Mouse (Mus musculus): ENCODE measurements around the gene Plppr4. TPM values are rescaled to one million over a fixed set of nuclear protein-coding genes. Genes with fewer than 3 reads are reported as not detected.
A peak's percentile ranks its signal among the peaks of the same experiment; 100 is the strongest.

Plppr4 gene
- total and polyA plus RNA-seq, 3 experiments = 0.10 to 0.18 (median 0.16) TPM

GRCm38 (mm10) chr3:117319671-117320070 lies 41.0 kb downstream of the Plppr4 start:
- intact Hi-C loops (cut with DNase I) = no loop called here
- H3K36me3 ChIP-seq (ENCODE audit: control insufficient read depth, insufficient read depth, low read length) = no peaks in the 10 kb centered on the region
- H3K79me2 ChIP-seq (replicated peaks; ENCODE audit: control insufficient read depth, insufficient read depth, low read length) = no peaks in the 10 kb centered on the region
- 59% methylated on average over 3 of the region's 3 CpGs for WGBS
- no peak overlapping the region for H3K9ac ChIP-seq (ENCODE audit: low read depth, low read length)
- H3K27me3 ChIP-seq (ENCODE audit: control insufficient read depth, insufficient read depth, low read length) = no peaks in the 10 kb centered on the region
- no peaks in the 10 kb centered on the region for H3K4me1 ChIP-seq (ENCODE audit: control insufficient read depth, insufficient read depth, low read length)
- DNase-seq = peak in 1 of 2 experiments; percentile 8
- no peak overlapping the region for H3K27ac ChIP-seq
- no peak overlapping the region for H3K4me3 ChIP-seq
- TF ChIP-seq EP300 (IDR thresholded peaks at IDR 0.05; ENCODE audit: insufficient read depth, low read depth, low read length) = no peak
- no peak for TF ChIP-seq POLR2A (IDR thresholded peaks at IDR 0.05; ENCODE audit: insufficient read depth, low read depth, low read length)
- no peak for TF ChIP-seq CTCF (IDR thresholded peaks at IDR 0.05)

- Histone ChIP-seq H3K9ac (ENCODE audit: low read depth, low read length) (no peak overlapping the region), H3K27me3 (ENCODE audit: control insufficient read depth, insufficient read depth, low read length) (no peaks in the 10 kb centered on the region)
Measured at GRCm38 (mm10) chr3:117313339-117313738, 47.3 kb downstream of the Plppr4 start.

GRCm38 (mm10) chr3:117312097-117312496 lies 48.6 kb downstream of the Plppr4 start:
- Histone ChIP-seq H3K79me2 (replicated peaks; ENCODE audit: control insufficient read depth, insufficient read depth, low read length) (no peaks in the 10 kb centered on the region), H3K27me3 (ENCODE audit: control insufficient read depth, insufficient read depth, low read length) (no peaks in the 10 kb centered on the region), H3K4me3 (no peak overlapping the region), H3K9ac (ENCODE audit: low read depth, low read length) (no peak overlapping the region), H3K4me1 (ENCODE audit: control insufficient read depth, insufficient read depth, low read length) (no peaks in the 10 kb centered on the region), H3K36me3 (ENCODE audit: control insufficient read depth, insufficient read depth, low read length) (no peaks in the 10 kb centered on the region), H3K27ac (no peak overlapping the region)
- WGBS = 88% methylated on average over 7 of the region's 7 CpGs
- DNase-seq = no peak
- intact Hi-C loops (cut with DNase I) = no loop called here
- no peak for TF ChIP-seq CTCF (IDR thresholded peaks at IDR 0.05)
- no peak for TF ChIP-seq POLR2A (IDR thresholded peaks at IDR 0.05; ENCODE audit: insufficient read depth, low read depth, low read length)
- no peak for TF ChIP-seq EP300 (IDR thresholded peaks at IDR 0.05; ENCODE audit: insufficient read depth, low read depth, low read length)

More at GRCm38 (mm10) chr3:117313339-117313738, 47.3 kb downstream of the Plppr4 start:
- no peak overlapping the region for H3K4me3 ChIP-seq
- no peak overlapping the region for H3K27ac ChIP-seq
- intact Hi-C loops (cut with DNase I) = no loop called here
- 90% methylated on average over 4 of the region's 4 CpGs for WGBS
- TF ChIP-seq POLR2A (IDR thresholded peaks at IDR 0.05; ENCODE audit: insufficient read depth, low read depth, low read length) (no peak), CTCF (IDR thresholded peaks at IDR 0.05) (no peak), EP300 (IDR thresholded peaks at IDR 0.05; ENCODE audit: insufficient read depth, low read depth, low read length) (no peak)
- no peaks in the 10 kb centered on the region for H3K4me1 ChIP-seq (ENCODE audit: control insufficient read depth, insufficient read depth, low read length)
- H3K79me2 ChIP-seq (replicated peaks; ENCODE audit: control insufficient read depth, insufficient read depth, low read length) = no peaks in the 10 kb centered on the region
- DNase-seq = no peak
- H3K36me3 ChIP-seq (ENCODE audit: control insufficient read depth, insufficient read depth, low read length) = no peaks in the 10 kb centered on the region

- no peak for TF ChIP-seq EP300 (IDR thresholded peaks at IDR 0.05; ENCODE audit: insufficient read depth, low read depth, low read length)
- TF ChIP-seq POLR2A (IDR thresholded peaks at IDR 0.05; ENCODE audit: insufficient read depth, low read depth, low read length) = no peak
- no peak for TF ChIP-seq CTCF (IDR thresholded peaks at IDR 0.05)
- no peaks in the 10 kb centered on the region for H3K79me2 ChIP-seq (replicated peaks; ENCODE audit: control insufficient read depth, insufficient read depth, low read length)
- 87% methylated on average over 2 of the region's 2 CpGs for WGBS
- H3K9ac ChIP-seq (ENCODE audit: low read depth, low read length) = no peak overlapping the region
- H3K4me3 ChIP-seq = no peak overlapping the region
- intact Hi-C loops (cut with DNase I) = no loop called here
- no peaks in the 10 kb centered on the region for H3K36me3 ChIP-seq (ENCODE audit: control insufficient read depth, insufficient read depth, low read length)
- H3K27ac ChIP-seq = no peak overlapping the region
- H3K27me3 ChIP-seq (ENCODE audit: control insufficient read depth, insufficient read depth, low read length) = no peaks in the 10 kb centered on the region
- DNase-seq = no peak
- H3K4me1 ChIP-seq (ENCODE audit: control insufficient read depth, insufficient read depth, low read length) = no peaks in the 10 kb centered on the region
Measured at GRCm38 (mm10) chr3:117310801-117311368, 49.8 kb downstream of the Plppr4 start.

GRCm38 (mm10) chr3:117309580-117309910 lies 51.1 kb downstream of the Plppr4 start:
- Histone ChIP-seq H3K79me2 (replicated peaks; ENCODE audit: control insufficient read depth, insufficient read depth, low read length) (no peaks in the 10 kb centered on the region), H3K9ac (ENCODE audit: low read depth, low read length) (no peak overlapping the region), H3K27me3 (ENCODE audit: control insufficient read depth, insufficient read depth, low read length) (no peaks in the 10 kb centered on the region), H3K4me1 (ENCODE audit: control insufficient read depth, insufficient read depth, low read length) (no peaks in the 10 kb centered on the region), H3K36me3 (ENCODE audit: control insufficient read depth, insufficient read depth, low read length) (no peaks in the 10 kb centered on the region), H3K27ac (no peak overlapping the region), H3K4me3 (no peak overlapping the region)
- TF ChIP-seq CTCF (IDR thresholded peaks at IDR 0.05) (no peak), EP300 (IDR thresholded peaks at IDR 0.05; ENCODE audit: insufficient read depth, low read depth, low read length) (no peak), POLR2A (IDR thresholded peaks at IDR 0.05; ENCODE audit: insufficient read depth, low read depth, low read length) (no peak)
- intact Hi-C loops (cut with DNase I) = no loop called here
- no peak for DNase-seq
- WGBS = 84% methylated on average over 3 of the region's 3 CpGs

GRCm38 (mm10) chr3:117308895-117309579 lies 51.6 kb downstream of the Plppr4 start:
- H3K79me2 ChIP-seq (replicated peaks; ENCODE audit: control insufficient read depth, insufficient read depth, low read length) = no peaks in the 10 kb centered on the region
- H3K27me3 ChIP-seq (ENCODE audit: control insufficient read depth, insufficient read depth, low read length) = no peaks in the 10 kb centered on the region
- 86% methylated on average over 3 of the region's 3 CpGs for WGBS
- DNase-seq = no peak
- no peak overlapping the region for H3K27ac ChIP-seq
- no peaks in the 10 kb centered on the region for H3K4me1 ChIP-seq (ENCODE audit: control insufficient read depth, insufficient read depth, low read length)
- TF ChIP-seq CTCF (IDR thresholded peaks at IDR 0.05) = no peak
- no peak for TF ChIP-seq EP300 (IDR thresholded peaks at IDR 0.05; ENCODE audit: insufficient read depth, low read depth, low read length)
- TF ChIP-seq POLR2A (IDR thresholded peaks at IDR 0.05; ENCODE audit: insufficient read depth, low read depth, low read length) = no peak
- H3K4me3 ChIP-seq = no peak overlapping the region
- intact Hi-C loops (cut with DNase I) = no loop called here
- no peaks in the 10 kb centered on the region for H3K36me3 ChIP-seq (ENCODE audit: control insufficient read depth, insufficient read depth, low read length)
- no peak overlapping the region for H3K9ac ChIP-seq (ENCODE audit: low read depth, low read length)

Measured in heart, adult 2 months (tissue).